Mouse (Mus musculus) left cerebral cortex, adult 9 months (tissue): ENCODE measurements around the gene Atg101.

Experiments used
- DNase-seq, 2 experiments: peaks; one replicate each; pipeline ENCODE4 v3.0.0; 2022; ENCODE audit warnings: low spot score in 2 of 2

The Atg101 gene

GRCm38 (mm10) chr15:101253886-101254795, 29.9 kb upstream of the Atg101 start, which contains the start of gene Nr4a1:
Nr4a1 (plus strand) TSS chr15:101254269.
- DNase-seq, result peak in 1 of 2 experiments; percentile 82

- no peak for DNase-seq
These were observed 28.1 kb upstream of the Atg101 start for GRCm38 (mm10) chr15:101255842-101256462.

DNA sequence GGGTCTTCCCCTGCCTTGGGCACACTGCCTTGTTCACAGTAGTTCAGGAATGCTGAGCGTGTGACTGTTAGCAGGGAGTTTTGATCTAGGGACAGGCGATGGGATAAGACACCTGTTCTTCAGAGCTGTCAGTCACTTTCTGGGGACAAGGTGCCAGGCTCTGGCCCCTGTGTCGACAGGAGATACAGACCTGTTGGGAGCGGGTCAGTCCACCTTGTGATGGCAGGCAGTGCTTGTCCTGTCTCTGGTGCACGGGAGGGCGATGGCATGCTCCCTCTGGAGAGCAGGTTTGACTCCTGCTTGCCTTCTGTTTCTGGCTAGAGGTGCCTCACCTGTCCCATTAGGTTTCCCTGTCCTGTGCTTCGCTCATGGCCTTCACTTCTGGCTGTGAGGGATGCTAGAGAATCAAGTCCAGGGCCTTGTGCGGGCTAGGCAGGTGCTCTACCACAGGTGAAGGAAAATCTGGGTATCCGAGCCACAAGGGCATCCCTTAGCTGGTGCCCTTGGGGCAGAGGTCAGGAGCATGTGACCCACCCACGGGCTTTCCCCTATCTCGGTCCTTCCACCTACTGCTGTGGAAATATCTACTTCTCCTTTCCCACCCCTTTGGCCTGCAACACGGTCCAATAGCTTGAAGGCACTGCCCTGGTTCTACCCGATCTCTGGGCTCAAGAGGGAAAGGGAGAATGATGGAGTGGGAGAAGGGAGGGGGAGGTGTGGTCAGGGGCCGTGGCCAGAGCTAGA, 27.4 kb upstream of the Atg101 start:
- DNase-seq, result no peak

DNA sequence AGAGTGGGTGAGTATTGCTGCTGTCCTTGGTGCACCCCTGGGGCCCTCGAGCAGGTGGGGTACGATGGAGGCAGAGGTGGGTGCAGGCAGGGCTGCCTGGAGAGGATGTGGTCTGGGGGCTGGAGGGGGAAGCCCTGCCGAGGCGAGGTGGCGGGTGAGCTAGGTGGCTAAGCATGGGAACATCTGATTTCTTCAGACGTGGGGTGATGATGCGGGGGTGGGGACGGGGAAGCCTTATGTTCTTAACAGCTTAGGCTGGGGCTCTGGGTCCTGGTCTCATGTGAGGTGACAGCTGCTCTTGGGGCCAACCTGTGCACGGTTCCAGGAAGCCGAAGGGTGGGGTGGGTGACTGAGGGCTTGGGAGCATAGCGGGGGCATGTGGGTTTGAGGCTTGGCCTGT, 25.7 kb upstream of the Atg101 start:
- DNase-seq, result peak in 1 of 2 experiments; percentile 34

DNA sequence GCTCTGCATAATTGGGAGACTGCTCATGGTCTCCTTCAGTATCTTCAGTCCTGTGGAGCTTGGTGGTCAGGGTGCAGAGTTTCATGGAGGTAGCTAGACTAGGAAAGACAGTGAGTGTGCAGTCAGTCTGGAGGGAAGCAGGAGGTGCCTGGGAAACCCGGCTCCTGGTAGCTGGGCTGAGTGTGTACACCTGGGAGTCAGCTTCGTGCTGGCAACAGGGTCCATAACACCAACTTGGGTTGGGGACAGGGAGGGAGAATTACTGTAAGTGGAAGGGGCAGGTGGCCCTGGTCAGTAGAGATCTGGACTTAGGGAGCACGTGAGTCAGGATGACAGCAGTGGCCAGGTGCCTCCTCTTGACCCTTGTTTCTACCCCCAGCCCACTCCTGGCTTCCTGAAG, 24.1 kb upstream of the Atg101 start:
- DNase-seq, result no peak

DNA sequence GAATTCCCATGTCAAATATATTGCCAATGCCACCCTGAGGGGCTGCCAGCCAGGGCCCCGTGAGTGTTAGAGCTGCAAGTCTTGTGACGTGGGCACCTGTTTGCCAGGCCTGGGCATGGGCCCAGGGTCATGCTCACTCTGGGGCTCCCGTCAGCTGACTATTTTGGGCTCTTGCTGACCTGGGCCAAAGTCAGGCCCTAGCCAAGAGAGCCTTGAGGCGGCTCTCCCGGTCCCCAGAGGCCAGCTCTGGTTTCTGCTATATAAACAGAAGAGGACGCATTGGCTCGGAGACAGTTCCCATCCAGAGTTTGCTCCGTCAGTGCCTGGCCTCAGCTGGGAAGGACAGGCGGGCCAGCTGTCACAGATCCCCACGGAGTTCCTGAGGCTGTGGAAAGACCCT, 23.7 kb upstream of the Atg101 start:
- no peak for DNase-seq

DNA sequence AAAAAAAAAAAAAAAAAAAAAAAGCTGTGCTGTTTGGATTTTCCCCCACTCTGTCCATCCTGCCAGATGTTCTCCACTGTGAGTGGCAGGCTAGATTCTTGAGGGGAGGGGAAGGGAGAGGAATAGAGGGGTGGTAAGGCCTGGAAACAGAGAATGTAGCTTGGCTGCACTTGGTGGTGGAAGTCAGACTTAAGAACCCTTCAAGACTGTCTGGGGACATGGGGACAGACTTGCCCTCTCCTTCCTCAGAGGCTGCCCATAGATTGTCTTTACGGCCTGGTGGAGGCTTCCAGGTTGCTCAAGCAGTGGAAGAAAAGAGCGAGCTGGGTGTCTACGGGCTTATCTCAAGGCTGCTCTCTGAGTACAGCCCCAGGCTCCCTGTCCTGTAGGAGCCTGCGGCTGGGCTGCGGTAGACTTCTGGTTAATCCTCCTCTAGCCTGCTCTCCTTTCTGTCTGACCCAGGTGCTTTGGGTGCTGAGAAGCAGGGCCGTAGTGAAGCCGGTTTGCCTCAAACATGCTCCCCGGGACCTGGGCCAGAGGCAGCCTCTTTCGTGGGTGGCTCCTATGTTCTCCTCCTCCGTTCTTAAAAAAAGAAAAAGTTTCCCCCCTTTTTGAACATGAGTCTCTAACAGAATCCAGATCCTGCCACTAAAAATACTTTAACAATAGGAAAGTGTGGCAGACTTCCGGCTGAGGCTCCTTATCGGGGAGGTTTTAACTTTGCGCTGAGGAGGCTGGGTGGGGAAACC, 23.0 kb upstream of the Atg101 start:
- no peak for DNase-seq

- no peak for DNase-seq
These were observed 21.6 kb upstream of the Atg101 start for GRCm38 (mm10) chr15:101262502-101262901.

DNA sequence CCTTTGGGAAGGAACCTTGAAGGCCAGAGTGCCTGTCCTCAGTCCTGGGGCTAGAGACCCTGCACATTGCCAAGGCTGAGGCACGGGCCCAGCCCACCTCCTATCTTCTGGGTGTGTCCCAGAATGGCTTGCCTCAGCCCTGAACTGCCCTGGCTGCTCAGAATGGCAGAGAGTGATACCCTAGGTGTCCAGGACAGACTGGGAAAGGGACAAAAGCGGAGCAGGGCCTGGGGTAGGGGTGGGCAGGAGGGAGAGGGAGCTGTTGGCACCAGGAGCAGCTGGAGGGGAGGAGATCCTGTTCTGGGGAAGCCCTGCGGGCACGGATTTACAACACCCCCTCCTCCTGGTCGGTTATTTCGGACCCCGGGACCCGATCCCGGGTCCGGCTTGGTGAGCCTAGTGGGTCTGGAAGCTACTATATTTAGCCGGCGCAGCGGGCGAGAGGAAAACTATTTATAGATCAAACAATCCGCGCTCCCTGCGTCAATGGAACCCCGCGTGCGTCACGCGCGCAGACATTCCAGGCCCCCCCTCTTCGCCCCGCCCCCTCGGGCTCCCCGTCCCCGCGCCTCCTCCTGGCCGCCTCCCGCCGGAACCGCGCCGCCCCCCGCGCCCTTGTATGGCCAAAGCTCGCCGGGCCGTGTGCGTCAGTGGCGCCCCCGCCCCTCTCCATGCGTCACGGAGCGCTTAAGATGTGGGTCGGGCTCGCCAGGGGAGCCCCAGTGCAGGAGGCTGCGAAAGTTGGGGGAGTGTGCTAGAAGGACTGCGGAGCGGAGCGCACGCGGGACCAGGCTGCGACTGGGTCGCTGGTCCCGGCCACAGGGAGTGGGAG, 17.7 kb upstream of the Atg101 start:
- peak; percentile 81 to 92 for DNase-seq

DNA sequence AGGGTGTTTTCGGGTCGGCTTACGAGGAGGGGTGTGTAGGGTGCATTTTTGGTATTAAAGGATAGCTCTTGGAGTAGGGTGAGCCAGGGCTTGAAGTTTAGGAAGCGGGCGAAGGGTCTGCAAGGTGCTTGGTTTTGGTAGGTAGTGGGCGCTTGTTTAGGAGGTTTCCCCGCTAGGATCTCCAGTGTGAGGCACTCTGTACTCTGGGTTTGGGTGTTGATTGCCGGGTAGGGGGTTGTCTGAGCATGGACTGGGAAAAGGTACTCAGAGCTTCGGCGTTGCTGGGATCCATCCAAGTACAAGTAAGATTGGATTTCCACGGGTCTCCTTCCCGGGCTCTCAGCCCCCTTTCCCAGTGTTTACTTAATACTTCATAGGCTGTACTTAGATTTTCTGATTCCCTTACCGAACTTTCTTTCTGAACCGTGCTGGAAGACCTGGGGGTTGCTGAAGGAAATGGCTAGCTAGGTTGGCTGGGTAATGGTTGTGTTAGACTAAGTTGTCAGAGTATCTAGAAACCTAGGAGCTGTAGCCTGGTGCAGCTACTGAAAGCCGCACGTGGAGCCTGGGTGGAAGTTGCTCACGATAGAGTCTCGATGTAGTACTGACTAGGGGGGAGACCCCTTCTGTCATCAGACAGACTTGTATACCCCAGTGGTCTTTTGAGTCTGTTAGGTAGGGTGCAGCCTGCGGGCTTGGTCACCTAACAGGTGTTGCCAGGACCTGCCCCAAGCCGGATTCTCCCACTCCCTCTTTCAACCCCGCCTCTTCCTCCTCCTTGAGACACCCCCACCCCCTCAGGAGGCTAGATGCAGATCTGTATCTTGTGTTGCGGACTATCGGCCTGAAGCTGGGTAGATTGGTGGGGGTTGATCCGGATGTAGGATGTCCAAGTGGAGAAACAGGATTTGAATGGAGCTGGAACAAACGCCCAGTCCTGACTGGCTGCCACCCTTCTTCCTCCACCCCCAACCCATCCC, 16.7 kb upstream of the Atg101 start:
- no peak for DNase-seq

- no peak for DNase-seq
These were observed 13.8 kb upstream of the Atg101 start for GRCm38 (mm10) chr15:101270101-101270820.

- DNase-seq, result no peak
These were observed 13.0 kb upstream of the Atg101 start for GRCm38 (mm10) chr15:101271107-101271506.

- DNase-seq, result no peak
These were observed 12.6 kb upstream of the Atg101 start for GRCm38 (mm10) chr15:101271513-101271912.

DNA sequence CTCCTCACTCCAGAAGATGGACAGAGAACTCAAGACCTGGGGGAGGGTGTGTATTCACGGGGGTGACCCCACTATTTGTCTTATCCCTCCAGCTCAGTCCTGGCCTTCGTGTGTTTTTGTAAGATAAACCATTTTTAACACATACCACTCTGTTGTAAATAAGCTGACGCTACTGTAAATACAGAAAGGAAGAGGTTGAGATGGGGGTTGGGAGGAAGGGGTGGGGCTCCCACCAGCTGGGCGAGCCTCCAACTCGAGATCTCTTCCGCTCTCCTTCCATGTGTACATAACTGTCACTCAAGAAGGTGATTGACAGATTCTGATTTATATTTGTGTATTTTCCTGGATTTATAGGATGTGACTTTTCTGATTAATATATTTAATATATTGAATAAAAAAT, 9.7 kb upstream of the Atg101 start:
- no peak for DNase-seq

DNA sequence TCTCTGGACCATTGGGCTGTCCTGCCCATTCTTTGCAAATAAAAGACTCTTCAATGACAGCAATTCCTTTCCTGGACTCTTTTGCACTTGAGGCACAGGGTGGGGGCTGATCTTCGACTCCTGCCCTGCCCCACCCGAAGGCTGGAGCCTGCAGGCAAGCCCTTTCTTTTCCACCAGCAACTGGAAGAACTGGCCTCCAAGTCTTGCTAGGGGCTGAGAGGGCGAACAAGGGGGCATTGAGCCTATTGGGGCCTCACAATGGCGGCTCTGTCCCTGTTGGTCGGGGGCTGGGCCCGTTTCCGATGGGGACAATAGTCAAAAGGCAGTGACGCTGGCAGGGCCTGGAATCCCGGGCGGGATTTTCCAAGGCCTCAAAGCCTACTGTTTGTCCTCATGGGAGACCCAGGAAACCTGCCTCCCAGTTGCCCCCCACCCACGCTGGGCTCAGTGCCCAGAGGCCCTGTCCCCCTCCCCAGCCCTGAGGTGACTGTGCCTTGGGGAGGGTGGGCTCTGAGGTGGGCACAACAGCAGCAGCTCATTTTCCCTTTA, 6.6 kb upstream of the Atg101 start:
- peak in 1 of 2 experiments; percentile 68 for DNase-seq

- DNase-seq, result no peak
These were observed 5.5 kb upstream of the Atg101 start for GRCm38 (mm10) chr15:101278589-101278988.

DNA sequence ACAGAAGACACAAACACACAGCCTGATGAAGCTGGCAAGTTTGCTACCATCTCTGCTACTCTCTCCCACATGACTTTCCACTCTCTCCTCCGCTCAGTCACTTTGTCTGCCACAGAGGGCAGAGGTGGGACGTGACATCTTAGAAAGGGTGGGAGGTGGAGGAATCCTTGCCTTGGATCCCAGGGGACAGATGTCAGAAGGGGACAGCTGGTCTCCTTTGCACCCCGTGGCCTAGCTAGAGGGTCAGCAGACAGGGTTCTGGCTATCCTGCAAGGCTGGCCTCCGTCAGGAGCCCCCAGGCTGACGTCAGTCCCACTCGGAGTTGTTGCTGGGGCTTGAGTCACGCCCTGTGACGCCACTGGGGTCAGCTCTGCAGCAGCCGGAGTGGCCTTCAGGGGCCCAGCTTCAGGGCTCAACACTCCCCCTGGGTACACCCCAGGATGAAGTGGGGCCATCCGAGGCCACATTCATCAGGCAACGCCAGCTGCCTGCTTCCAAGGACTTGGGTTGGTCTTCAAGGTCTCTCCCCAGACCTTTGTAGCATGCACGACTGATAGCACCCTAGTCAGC, 4.6 kb upstream of the Atg101 start:
- no peak for DNase-seq

DNA sequence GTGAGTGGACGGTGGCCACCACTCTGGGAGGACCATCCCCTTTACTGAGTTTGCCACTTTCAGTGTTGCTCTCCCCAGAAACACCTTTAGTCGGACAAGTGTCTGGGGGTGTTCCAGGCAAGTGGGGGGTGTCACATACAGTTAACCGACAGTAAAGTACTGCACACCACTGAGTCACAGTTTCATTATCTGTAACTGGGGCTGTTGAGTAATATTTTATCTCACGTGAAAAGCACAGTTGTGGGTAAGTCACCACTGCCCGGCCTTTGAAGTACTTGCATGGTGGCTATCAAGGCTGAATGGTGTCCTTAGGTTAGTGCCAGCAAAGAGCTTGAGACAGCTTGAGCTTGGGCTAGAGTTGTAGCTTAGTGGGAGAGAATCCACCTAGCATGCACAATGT, 1.6 kb upstream of the Atg101 start:
- no peak for DNase-seq
